Mouse (Mus musculus) embryo, embryonic 9.5 days (tissue): ENCODE results near the gene Dip2b.

Experiments used
- DNase-seq: peaks from one replicate; pipeline ENCODE4 v3.0.0-alpha.2; 2017; ENCODE audit errors: extremely low spot score

Dip2b gene

GRCm38 (mm10) chr15:100129151-100129790, 90.8 kb downstream of the Dip2b start:
- DNase-seq = no peak

GRCm38 (mm10) chr15:100139665-100140064, 101.2 kb downstream of the Dip2b start:
- no peak for DNase-seq

- DNase-seq = no peak
Measured at GRCm38 (mm10) chr15:100140428-100140827, 102.0 kb downstream of the Dip2b start.

- DNase-seq = no peak
Measured at GRCm38 (mm10) chr15:100143091-100143801, 104.8 kb downstream of the Dip2b start.

GRCm38 (mm10) chr15:100144854-100145824, 106.7 kb downstream of the Dip2b start:
- DNase-seq = no peak

GRCm38 (mm10) chr15:100145917-100146316, 107.5 kb downstream of the Dip2b start:
- DNase-seq = no peak

- DNase-seq = no peak
Measured at GRCm38 (mm10) chr15:100150593-100150992, 112.1 kb downstream of the Dip2b start.

GRCm38 (mm10) chr15:100152321-100152720, 113.9 kb downstream of the Dip2b start:
- DNase-seq = no peak

- no peak for DNase-seq
Measured at GRCm38 (mm10) chr15:100153024-100153423, 114.6 kb downstream of the Dip2b start.

GRCm38 (mm10) chr15:100156095-100156707, 117.7 kb downstream of the Dip2b start:
- no peak for DNase-seq

- no peak for DNase-seq
Measured at GRCm38 (mm10) chr15:100156781-100157470, 118.5 kb downstream of the Dip2b start.

GRCm38 (mm10) chr15:100158985-100159384, 120.5 kb downstream of the Dip2b start:
- DNase-seq = no peak

- DNase-seq = no peak
Measured at GRCm38 (mm10) chr15:100161747-100162280, 123.3 kb downstream of the Dip2b start.

- DNase-seq = no peak
Measured at GRCm38 (mm10) chr15:100163381-100164051, 125.1 kb downstream of the Dip2b start.

- DNase-seq = no peak
Measured at GRCm38 (mm10) chr15:100166464-100166863, 128.0 kb downstream of the Dip2b start.

- DNase-seq = no peak
Measured at GRCm38 (mm10) chr15:100167791-100168190, 129.3 kb downstream of the Dip2b start.

GRCm38 (mm10) chr15:100168191-100168606, 129.7 kb downstream of the Dip2b start:
- no peak for DNase-seq

- no peak for DNase-seq
Measured at GRCm38 (mm10) chr15:100175176-100175575, 136.7 kb downstream of the Dip2b start.

GRCm38 (mm10) chr15:100177167-100177566, 138.7 kb downstream of the Dip2b start:
- DNase-seq = no peak

GRCm38 (mm10) chr15:100177575-100177974, 139.1 kb downstream of the Dip2b start:
- DNase-seq = no peak
